Mouse (Mus musculus) olfactory bulb, adult 2 months (tissue): ENCODE measurements at regions not wholly inside any gene's neighbourhood (a gene's known extent, or its start where the extent isn't known, plus 50 kb on each side); places are given as distances from the start of the nearest gene placed in this dataset.

Experiments
- CTCF ChIP-seq: fragments of 200-500 bp; IDR thresholded peaks from 2 replicates; pipeline ENCODE4 v1.5.1; 2012; ENCODE audit warnings: low read depth, mild to moderate bottlenecking, low read length, moderate library complexity; ENCODE audit not compliant: insufficient read depth
- POLR2A ChIP-seq: fragments of 200-500 bp; IDR thresholded peaks from 2 replicates; pipeline ENCODE4 v1.6.1; 2012; ENCODE audit warnings: mild to moderate bottlenecking, low read depth, low read length, moderate library complexity; ENCODE audit not compliant: insufficient read depth

DNA sequence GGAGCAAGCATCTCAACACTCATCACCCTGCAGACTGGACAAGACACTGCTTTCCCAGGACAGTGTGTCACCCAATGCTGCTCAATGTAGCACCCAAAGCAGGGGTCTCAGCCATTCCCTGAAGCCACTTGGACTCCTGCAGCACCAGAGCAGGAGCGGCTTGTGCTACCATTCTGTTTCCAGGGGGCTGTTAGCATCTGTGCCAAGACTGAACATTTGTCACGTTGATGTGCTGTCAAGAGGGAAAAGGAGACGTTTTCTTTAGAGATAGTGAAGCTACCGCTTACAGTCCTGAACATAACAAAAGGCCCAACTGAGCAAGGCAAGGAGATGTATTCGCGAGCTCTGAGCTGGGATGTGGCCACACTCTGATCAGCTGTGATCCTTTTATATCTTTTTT, 410.3 kb downstream of the Ice1 start:
- TF ChIP-seq CTCF (no peak), POLR2A (no peak)
